Mouse (Mus musculus) forebrain, embryonic 14.5 days (tissue): ENCODE results near the gene Olfr684. TPM values are rescaled to one million over a fixed set of nuclear protein-coding genes. Genes with fewer than 3 reads are reported as not detected.

Experiments used
- ATAC-seq: fragments of 200-750 bp; cut with Nextera tagmentation; 2 replicates; pipeline ENCODE4 v1.8.0; 2017; ENCODE audit warnings: mild to moderate bottlenecking, moderate library complexity
- DNase-seq: peaks from one replicate; pipeline ENCODE4 v3.0.0-alpha.2; 2015; ENCODE audit warnings: low spot score
- H3K27ac ChIP-seq: fragments of 300-500 bp; sonication (generic); 2 replicates; pipeline ENCODE4 v1.5.1; 2014; ENCODE audit warnings: low read depth, mild to moderate bottlenecking, control low read depth, low read length, moderate library complexity
- H3K27me3 ChIP-seq: fragments of 300-500 bp; sonication (generic); replicated peaks from 2 replicates; pipeline ENCODE4 v1.6.1; 2014; ENCODE audit warnings: low read length, control low read depth, mixed read lengths; ENCODE audit not compliant: control insufficient read depth, insufficient read depth
- H3K36me3 ChIP-seq: fragments of 300-500 bp; sonication (generic); 2 replicates; pipeline ENCODE4 v1.6.1; 2014; ENCODE audit warnings: low read length, control low read depth; ENCODE audit not compliant: control insufficient read depth, insufficient read depth
- H3K4me1 ChIP-seq: fragments of 300-500 bp; sonication (generic); 2 replicates; pipeline ENCODE4 v1.6.1; 2014; ENCODE audit warnings: antibody characterized with exemption, low read length, control low read depth; ENCODE audit not compliant: control insufficient read depth, insufficient read depth
- H3K4me2 ChIP-seq: fragments of 300-500 bp; sonication (generic); 2 replicates; pipeline ENCODE4 v1.6.1; 2014; ENCODE audit warnings: mild to moderate bottlenecking, control low read depth, low read length
- H3K4me3 ChIP-seq: fragments of 300-500 bp; sonication (generic); 2 replicates; pipeline ENCODE4 v1.5.1; 2014; ENCODE audit warnings: low read depth, low read length, control low read depth
- H3K9ac ChIP-seq: fragments of 300-500 bp; sonication (generic); 2 replicates; pipeline ENCODE4 v1.6.1; 2014; ENCODE audit warnings: mild to moderate bottlenecking, low read length, control low read depth, moderate library complexity
- H3K9me3 ChIP-seq: fragments of 300-500 bp; sonication (generic); replicated peaks from 2 replicates; pipeline ENCODE4 v1.6.1; 2016; ENCODE audit warnings: low read length, control low read depth, mixed read lengths; ENCODE audit not compliant: control insufficient read depth
- WGBS: fragments of 180-500 bp; shearing (Covaris S2); extraction: QIAGEN DNeasy Blood & Tissue Kit; methylation state at CpG from one replicate; pipeline ENCODE4 v1.1.7; 2014; 5-methylcytosine and 5-hydroxymethylcytosine counted together
- polyA plus RNA-seq: library from polyadenylated mRNA; unstranded; fragments of >200 nt; fragmentation: Nextera tagmentation; extraction: Ambion mirVana; gene quantifications from 2 replicates; pipeline ENCODE4 v1.2.1, GENCODE M21; 2014

The Olfr684 gene
- polyA plus RNA-seq = not detected in 2 replicates

DNA sequence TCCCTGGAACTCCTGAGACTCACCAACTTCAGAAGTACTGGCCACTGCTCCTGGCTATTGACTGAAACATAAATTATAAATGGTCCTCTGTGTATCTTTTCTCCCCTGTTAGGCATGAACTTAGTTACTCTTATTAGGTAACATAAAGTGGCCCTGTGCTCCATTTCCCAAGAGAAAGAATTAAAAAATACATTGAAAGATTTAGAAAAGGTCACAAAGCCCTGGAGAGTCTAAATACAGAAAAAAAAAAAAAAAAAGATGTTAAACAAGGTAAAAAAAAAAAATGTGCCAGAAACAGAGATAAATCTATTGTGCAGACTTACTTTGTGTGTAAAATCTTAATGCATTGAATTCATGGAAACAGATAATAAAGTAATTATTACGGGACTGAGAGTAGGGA is at the start of gene Olfr684:
Gene Olfr684 (minus strand): TSS at position 101 of the 400 bp plus-strand sequence.
- WGBS = 54% methylated on average over 1 of the region's 1 CpGs

GRCm38 (mm10) chr7:105207385-105207784 is 43.9 kb upstream of the Olfr684 start, which contains the start of gene Olfr686:
TSS of gene Olfr686 (minus strand) at chr7:105207485.
- Histone ChIP-seq H3K4me3 (no peak within 1 kb of the TSS), H3K9ac (no peak within 1 kb of the TSS), H3K36me3 (no peaks in the 10 kb centered on the region), H3K9me3 (no peaks in the 10 kb centered on the region), H3K27ac (no peak within 1 kb of the TSS), H3K4me2 (no peak within 1 kb of the TSS), H3K27me3 (no peaks in the 10 kb centered on the region), H3K4me1 (no peaks in the 10 kb centered on the region)
- no peak for ATAC-seq
- no peak for DNase-seq

More for the DNA sequence above, at the start of gene Olfr684:
- Histone ChIP-seq H3K4me2 (no peak within 1 kb of the TSS), H3K4me1 (no peaks in the 10 kb centered on the region), H3K9ac (no peak within 1 kb of the TSS), H3K9me3 (no peaks in the 10 kb centered on the region), H3K27me3 (no peaks in the 10 kb centered on the region), H3K4me3 (no peak within 1 kb of the TSS), H3K27ac (no peak within 1 kb of the TSS), H3K36me3 (no peaks in the 10 kb centered on the region)
- DNase-seq = no peak
- ATAC-seq = no peak

DNA sequence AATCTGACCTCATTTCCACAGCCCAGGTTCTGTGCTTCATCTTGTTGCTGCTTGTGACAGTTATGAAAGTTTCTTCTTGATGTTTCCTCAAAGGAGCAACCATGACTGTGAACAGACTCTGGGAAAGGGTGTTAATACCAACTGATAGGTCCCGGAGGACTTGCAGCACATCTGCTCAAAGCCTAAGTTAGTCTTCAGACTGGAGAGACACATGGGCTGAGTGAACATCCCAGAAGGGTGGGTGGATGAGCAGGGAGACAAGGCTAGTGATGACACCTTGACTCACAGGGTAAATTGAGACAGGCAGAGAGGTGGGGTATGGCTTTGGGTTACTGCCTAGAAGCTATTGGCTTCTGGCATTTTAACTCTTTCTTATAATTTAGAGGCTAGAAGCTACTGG is 22.5 kb upstream of the Olfr684 start, which contains the start of gene Olfr685:
Gene Olfr685 (minus strand): TSS at position 101 of the 400 bp plus-strand sequence.
- H3K27me3 ChIP-seq = no peaks in the 10 kb centered on the region
- H3K36me3 ChIP-seq = no peaks in the 10 kb centered on the region
- WGBS = 84% methylated on average over 1 of the region's 1 CpGs
- no peak within 1 kb of the TSS for H3K9ac ChIP-seq
- H3K4me1 ChIP-seq = no peaks in the 10 kb centered on the region
- no peak within 1 kb of the TSS for H3K4me2 ChIP-seq
- ATAC-seq (no peak), DNase-seq (no peak)
- no peaks in the 10 kb centered on the region for H3K9me3 ChIP-seq
- H3K4me3 ChIP-seq = no peak within 1 kb of the TSS
- H3K27ac ChIP-seq = no peak within 1 kb of the TSS

GRCm38 (mm10) chr7:105170773-105171172 is 7.3 kb upstream of the Olfr684 start:
- no peak for ATAC-seq
- H3K4me3 ChIP-seq = no peak overlapping the region
- no peak overlapping the region for H3K4me2 ChIP-seq
- no peak overlapping the region for H3K9ac ChIP-seq
- H3K27ac ChIP-seq = no peak overlapping the region
- DNase-seq = peak; percentile 25
- H3K4me1 ChIP-seq = no peaks in the 10 kb centered on the region
- no peaks in the 10 kb centered on the region for H3K9me3 ChIP-seq
- H3K36me3 ChIP-seq = no peaks in the 10 kb centered on the region
- no peaks in the 10 kb centered on the region for H3K27me3 ChIP-seq
- WGBS = 56% methylated on average over 4 of the region's 4 CpGs

GRCm38 (mm10) chr7:105146912-105147311 is 16.5 kb downstream of the Olfr684 start, which contains the start of gene Olfr683:
TSS of gene Olfr683 (minus strand) at chr7:105147012.
- Histone ChIP-seq H3K27ac (no peak within 1 kb of the TSS), H3K27me3 (no peaks in the 10 kb centered on the region), H3K9ac (no peak within 1 kb of the TSS), H3K4me3 (no peak within 1 kb of the TSS), H3K36me3 (no peaks in the 10 kb centered on the region), H3K9me3 (no peaks in the 10 kb centered on the region), H3K4me2 (no peak within 1 kb of the TSS), H3K4me1 (no peaks in the 10 kb centered on the region)
- WGBS = 79% methylated on average over 1 of the region's 1 CpGs
- ATAC-seq (no peak), DNase-seq (no peak)

DNA sequence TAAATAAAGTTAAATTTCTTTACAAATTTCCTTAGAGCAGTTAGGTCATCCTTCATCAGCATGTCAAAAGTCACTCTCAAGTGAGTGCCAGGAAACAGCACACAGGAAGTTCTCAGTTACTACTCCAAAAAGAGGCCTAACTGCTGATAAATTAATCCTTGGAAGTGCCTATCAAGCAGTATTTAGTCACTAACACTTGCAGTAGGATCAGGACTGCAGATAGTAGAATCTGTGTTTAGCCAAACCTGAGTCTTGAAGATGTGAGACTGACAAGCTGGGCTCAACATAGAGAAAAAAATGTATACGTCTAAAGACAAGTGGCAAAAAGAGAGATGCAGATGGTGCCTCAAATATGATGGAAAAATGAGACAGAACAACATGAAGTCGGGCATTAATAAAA is 22.2 kb downstream of the Olfr684 start:
- Histone ChIP-seq H3K9me3 (no peaks in the 10 kb centered on the region), H3K27me3 (no peaks in the 10 kb centered on the region), H3K4me3 (no peak overlapping the region), H3K36me3 (no peaks in the 10 kb centered on the region), H3K4me1 (no peaks in the 10 kb centered on the region), H3K27ac (no peak overlapping the region), H3K4me2 (no peak overlapping the region), H3K9ac (no peak overlapping the region)
- ATAC-seq (no peak), DNase-seq (no peak)
- 77% methylated on average over 2 of the region's 2 CpGs for WGBS

GRCm38 (mm10) chr7:105116536-105116935 is 46.9 kb downstream of the Olfr684 start, which contains the start of gene Olfr681:
TSS of gene Olfr681 (plus strand) at chr7:105116836.
- no peaks in the 10 kb centered on the region for H3K9me3 ChIP-seq

More at GRCm38 (mm10) chr7:105116536-105116935, 46.9 kb downstream of the Olfr684 start, which contains the start of gene Olfr681:
- DNase-seq = no peak
- Histone ChIP-seq H3K36me3 (no peaks in the 10 kb centered on the region), H3K27me3 (no peaks in the 10 kb centered on the region), H3K9ac (no peak within 1 kb of the TSS), H3K4me3 (no peak within 1 kb of the TSS), H3K4me1 (no peaks in the 10 kb centered on the region), H3K27ac (no peak within 1 kb of the TSS), H3K4me2 (no peak within 1 kb of the TSS)
- no peak for ATAC-seq

Other genes starting within 250 kb of the Olfr684 start
- gene Olfr667, start 242.2 kb downstream of the Olfr684 start, polyA plus RNA-seq = not detected in 2 replicates
- gene Olfr668, start 235.6 kb downstream of the Olfr684 start, polyA plus RNA-seq = not detected in 2 replicates
- not detected in 2 replicates for gene Olfr669, start 229.4 kb downstream of the Olfr684 start, polyA plus RNA-seq
- gene Olfr670, start 201.0 kb downstream of the Olfr684 start, polyA plus RNA-seq = not detected in 2 replicates
- gene Olfr671, start 184.5 kb downstream of the Olfr684 start, polyA plus RNA-seq = not detected in 2 replicates
- not detected in 2 replicates for gene Olfr672, start 161.6 kb downstream of the Olfr684 start, polyA plus RNA-seq
- not detected in 2 replicates for gene Olfr675, start 135.2 kb downstream of the Olfr684 start, polyA plus RNA-seq
- gene Olfr676, start 131.0 kb downstream of the Olfr684 start, polyA plus RNA-seq = not detected in 2 replicates
- not detected in 2 replicates for gene Olfr677, start 112.3 kb downstream of the Olfr684 start, polyA plus RNA-seq
- gene Olfr678, start 99.2 kb downstream of the Olfr684 start, polyA plus RNA-seq = not detected in 2 replicates
- gene Olfr679, start 82.4 kb downstream of the Olfr684 start, polyA plus RNA-seq = not detected in 2 replicates
- gene Olfr680-ps1, start 70.8 kb downstream of the Olfr684 start, polyA plus RNA-seq = not detected in 2 replicates
- gene Olfr681, start 46.8 kb downstream of the Olfr684 start, polyA plus RNA-seq = not detected in 2 replicates
- not detected in 2 replicates for gene Olfr683, start 16.6 kb downstream of the Olfr684 start, polyA plus RNA-seq
- gene Olfr685, start 22.4 kb upstream of the Olfr684 start, polyA plus RNA-seq = not detected in 2 replicates
- gene Olfr686, start 43.8 kb upstream of the Olfr684 start, polyA plus RNA-seq = not detected in 2 replicates
- gene Olfr688, start 124.4 kb upstream of the Olfr684 start, polyA plus RNA-seq = not detected in 2 replicates
- gene Olfr689, start 147.5 kb upstream of the Olfr684 start, polyA plus RNA-seq = not detected in 2 replicates
- gene Olfr690, start 170.5 kb upstream of the Olfr684 start, polyA plus RNA-seq = not detected in 2 replicates
- gene Olfr691, start 178.6 kb upstream of the Olfr684 start, polyA plus RNA-seq = not detected in 2 replicates
- gene Olfr692, start 204.6 kb upstream of the Olfr684 start, polyA plus RNA-seq = not detected in 2 replicates
- not detected in 2 replicates for gene Gm5901, start 211.4 kb upstream of the Olfr684 start, polyA plus RNA-seq
- gene Fam160a2, start 236.4 kb upstream of the Olfr684 start, polyA plus RNA-seq = 30.4 and 39.8 TPM in 2 replicates
- gene Cnga4, start 240.9 kb upstream of the Olfr684 start, polyA plus RNA-seq = not detected in 2 replicates